Mouse (Mus musculus) gastrocnemius, postnatal 25 days (tissue): Measurements from ENCODE around the gene Gm20715. TPM values are rescaled to one million over a fixed set of nuclear protein-coding genes. Genes with fewer than 3 reads are reported as not detected.
"Not testable (repeated sequence)": the region's sequence is repeated elsewhere in the genome, so short reads cannot be mapped to it uniquely, and the experiment has no call there.

Experiments used
- DNase-seq: peaks from one replicate; pipeline ENCODE4 v3.0.0; 2022
- total RNA-seq, 2 experiments: library from RNA; stranded (reverse); gene quantifications; 1 replicate in 1 of 2; 2 replicates in 1 of 2; pipeline ENCODE4 v1.2.3; 2021

The Gm20715 gene
- total RNA-seq, 2 experiments from 2014 or later, result not detected

- no peak for DNase-seq
Measured at GRCm38 (mm10) chr7:6430342-6430741, 20.3 kb downstream of the Gm20715 start.

DNA sequence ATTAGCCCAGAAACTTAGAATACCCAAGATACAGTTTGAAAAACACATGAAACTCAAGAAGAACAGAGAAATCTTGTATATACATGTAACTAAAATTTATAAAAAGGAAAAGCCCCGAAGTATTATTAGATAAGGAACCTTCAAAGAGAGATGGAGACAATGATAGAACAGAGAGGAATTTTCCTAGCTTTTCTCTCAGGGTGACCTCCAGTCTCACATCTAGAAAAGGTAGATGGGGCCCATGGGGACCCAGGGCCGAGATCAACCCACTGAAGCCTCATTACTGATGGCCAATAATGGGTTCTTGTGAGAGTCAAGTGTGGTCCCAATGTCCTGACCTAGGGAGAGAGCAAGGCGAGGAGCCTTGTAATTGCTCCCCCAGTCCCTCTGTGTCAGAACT is 28.3 kb downstream of the Gm20715 start, which contains the start of gene Olfr1344:
Olfr1344 (plus strand) TSS at position 301 of the 400 bp plus-strand sequence.
- DNase-seq, result no peak

DNA sequence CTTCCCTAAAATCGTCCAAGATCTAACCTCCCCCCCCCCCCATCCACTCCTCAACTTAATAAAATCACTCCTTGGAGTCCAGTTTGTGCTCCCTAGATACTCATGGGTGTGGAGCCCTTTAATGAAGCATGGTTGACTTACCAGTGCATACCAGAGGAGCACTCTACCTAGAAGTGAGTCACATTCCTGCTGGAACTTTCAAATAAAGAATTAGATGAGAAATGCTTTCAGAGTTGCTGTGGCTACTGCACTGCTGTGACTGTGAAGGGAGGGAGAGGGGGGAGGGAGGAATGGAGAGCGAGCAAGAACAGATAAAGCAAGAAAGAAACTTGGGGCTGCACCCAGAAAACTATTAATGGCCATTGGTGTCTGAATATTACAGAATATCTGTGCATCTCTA is 31.1 kb downstream of the Gm20715 start:
- DNase-seq, result no peak

GRCm38 (mm10) chr7:6447771-6448170 is 37.7 kb downstream of the Gm20715 start:
- no peak for DNase-seq

GRCm38 (mm10) chr7:6455868-6456267 is 45.8 kb downstream of the Gm20715 start, which contains the start of gene Olfr1336:
TSS of gene Olfr1336 (plus strand) at chr7:6456168.
- no peak for DNase-seq

GRCm38 (mm10) chr7:6456399-6456798 is 46.3 kb downstream of the Gm20715 start:
- no peak for DNase-seq

GRCm38 (mm10) chr7:6466951-6467350 is 56.9 kb downstream of the Gm20715 start, which contains the start of gene Olfr1346:
TSS of gene Olfr1346 (plus strand) at chr7:6467101.
- DNase-seq, result no peak

DNA sequence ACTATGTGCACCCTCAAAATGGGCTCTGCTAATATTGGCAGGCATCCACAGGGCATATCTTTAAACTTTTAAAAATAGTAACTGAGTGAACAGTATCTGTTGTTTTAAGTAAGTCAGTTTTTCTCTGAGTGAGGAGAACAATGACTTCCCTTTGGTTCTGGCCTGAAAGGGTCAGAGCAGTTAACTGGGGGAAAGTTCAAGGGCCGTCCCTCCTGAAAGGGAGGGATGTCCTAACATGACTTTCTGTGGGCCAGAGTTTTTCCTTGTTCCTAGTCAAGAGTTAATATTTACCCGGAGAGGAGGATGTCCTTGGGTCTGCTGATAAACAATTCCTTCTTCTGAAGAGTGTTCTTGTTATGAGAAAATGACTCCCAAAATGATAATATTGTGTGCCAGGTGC is 67.6 kb downstream of the Gm20715 start:
- DNase-seq, result not testable (repeated sequence)

DNA sequence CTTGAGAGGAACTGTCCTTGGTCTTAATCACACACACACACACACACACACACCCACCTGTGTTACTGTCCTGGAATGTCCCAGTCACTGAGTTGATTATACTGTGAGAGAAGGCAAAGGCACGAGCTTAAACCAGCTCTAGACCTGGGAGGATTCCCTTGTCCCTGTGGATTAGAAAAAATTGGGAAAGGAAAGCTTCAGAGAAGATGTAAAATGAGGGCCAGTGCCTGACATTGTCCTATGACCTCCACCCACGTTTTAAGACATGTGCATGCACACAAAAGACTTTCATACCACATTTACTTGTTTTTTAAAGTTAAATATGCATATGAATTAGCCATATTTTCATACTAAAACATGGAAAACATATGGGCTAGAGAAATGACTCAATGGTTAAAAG is 76.8 kb downstream of the Gm20715 start, which contains the start of gene Olfr5:
Olfr5 (minus strand) TSS at position 101 of the 400 bp plus-strand sequence.
- no peak for DNase-seq

Other genes with a start within 250 kb of the Gm20715 start
- 1 to 10 TPM; 4.0 to 7.6 TPM for gene Zfp444, start 238.1 kb upstream of the Gm20715 start, total RNA-seq
- gene Galp, start 213.2 kb upstream of the Gm20715 start, total RNA-seq, result not detected
- gene Zscan5b, start 188.0 kb upstream of the Gm20715 start, total RNA-seq, result not detected
- not detected for gene Epp13, start 157.6 kb upstream of the Gm20715 start, total RNA-seq
- 1 to 10 TPM; 2.7 to 3.8 TPM for gene Zfp667, start 123.7 kb upstream of the Gm20715 start, total RNA-seq
- gene Zfp583, start 79.0 kb upstream of the Gm20715 start, total RNA-seq, result 1 to 10 TPM in 1 of 2 experiments, under 1 TPM in 1; 0.41 to 1.0 TPM
- under 1 TPM; 0.16 to 0.23 TPM for gene Gm3854, start 66.5 kb upstream of the Gm20715 start, total RNA-seq
- gene Zfp78, start 47.0 kb upstream of the Gm20715 start, total RNA-seq, result 1 to 10 TPM; 1.4 to 2.0 TPM
- gene Zfp28, start 27.0 kb upstream of the Gm20715 start, total RNA-seq, result 1 to 10 TPM; 1.1 to 1.9 TPM
- gene Smim17, start 11.6 kb upstream of the Gm20715 start, total RNA-seq, result under 1 TPM; 0.31 to 0.46 TPM
- gene Olfr1344, start 28.4 kb downstream of the Gm20715 start, total RNA-seq, result not detected
- not detected for gene Olfr1336, start 45.9 kb downstream of the Gm20715 start, total RNA-seq
- gene Olfr1346, start 56.8 kb downstream of the Gm20715 start, total RNA-seq, result not detected
- gene Olfr5, start 76.7 kb downstream of the Gm20715 start, total RNA-seq, result not detected
- gene Olfr1347, start 89.5 kb downstream of the Gm20715 start, total RNA-seq, result not detected
- not detected for gene Olfr1348, start 98.5 kb downstream of the Gm20715 start, total RNA-seq
- not detected for gene Olfr1349, start 112.7 kb downstream of the Gm20715 start, total RNA-seq
- not detected for gene Olfr1350, start 154.6 kb downstream of the Gm20715 start, total RNA-seq